Mouse (Mus musculus) CH12.LX (cell line): ENCODE results near the gene Zyg11a.

Experiments
- CHD1 ChIP-seq: IDR thresholded peaks from 2 replicates; pipeline ENCODE4 v1.6.1; 2012; ENCODE audit warnings: low read depth, low read length, improper control_type of control experiment, inconsistent platforms
- CTCF ChIP-seq, 2 experiments: IDR thresholded peaks in 1 of 2; conservative IDR thresholded peaks in 1 of 2; 2 replicates each; pipeline ENCODE4 v1.5.1; 2011 to 2012; ENCODE audit warnings: low read depth in 2 of 2, low read length in 2 of 2, improper control_type of control experiment in 1 of 2, inconsistent platforms in 1 of 2, mild to moderate bottlenecking in 1 of 2, moderate library complexity in 1 of 2
- EP300 ChIP-seq: IDR thresholded peaks from 2 replicates; pipeline ENCODE4 v1.6.1; 2011; ENCODE audit warnings: low read length, improper control_type of control experiment
- ETS1 ChIP-seq: conservative IDR thresholded peaks from 2 replicates; pipeline ENCODE4 v1.6.1; 2012; ENCODE audit warnings: low read depth, mild to moderate bottlenecking, inconsistent platforms, low read length, improper control_type of control experiment, moderate library complexity
- HCFC1 ChIP-seq: IDR thresholded peaks from 2 replicates; pipeline ENCODE4 v1.6.1; 2012; ENCODE audit warnings: low read depth, mild to moderate bottlenecking, inconsistent platforms, low read length, improper control_type of control experiment
- MXI1 ChIP-seq: IDR thresholded peaks from 2 replicates; pipeline ENCODE4 v1.6.1; 2011; ENCODE audit warnings: mild to moderate bottlenecking, low read depth, low read length, improper control_type of control experiment
- POLR2A ChIP-seq: IDR thresholded peaks from 2 replicates; pipeline ENCODE4 v1.6.1; 2011; ENCODE audit warnings: low read depth, mild to moderate bottlenecking, improper control_type of control experiment, low read length
- RAD21 ChIP-seq: IDR thresholded peaks from 2 replicates; pipeline ENCODE4 v1.6.1; 2011; ENCODE audit warnings: low read depth, mild to moderate bottlenecking, low read length, improper control_type of control experiment, moderate library complexity
- RCOR1 ChIP-seq: conservative IDR thresholded peaks from 2 replicates; pipeline ENCODE4 v1.6.1; 2012; ENCODE audit warnings: low read depth, mild to moderate bottlenecking, inconsistent platforms, low read length, improper control_type of control experiment
- TBP ChIP-seq: conservative IDR thresholded peaks from 2 replicates; pipeline ENCODE4 v1.6.1; 2011; ENCODE audit warnings: low read depth, low read length, improper control_type of control experiment
- TCF12 ChIP-seq: IDR thresholded peaks from 2 replicates; pipeline ENCODE4 v1.6.1; 2014; ENCODE audit warnings: low read depth, mild to moderate bottlenecking, inconsistent platforms, low read length, improper control_type of control experiment
- USF2 ChIP-seq: conservative IDR thresholded peaks from 2 replicates; pipeline ENCODE4 v1.6.1; 2011; ENCODE audit warnings: low read depth, low read length, improper control_type of control experiment

GRCm38 (mm10) chr4:108192821-108193323, 25.0 kb downstream of the Zyg11a start:
- TF ChIP-seq MXI1 (no peak), TCF12 (no peak), TBP (no peak), CHD1 (no peak), CTCF (conservative IDR thresholded peaks at IDR 0.05 in 1 of 2, IDR thresholded peaks at IDR 0.05 in 1 of 2; ENCODE audit: low read depth in 2 of 2, low read length in 2 of 2) (no peak), POLR2A (no peak), EP300 (no peak), RCOR1 (no peak), HCFC1 (no peak), ETS1 (no peak), RAD21 (no peak), USF2 (no peak)
